Mouse (Mus musculus) embryonic facial prominence, embryonic 15.5 days (tissue): ENCODE data around the gene Fam104a. TPM values are rescaled to one million over a fixed set of nuclear protein-coding genes. Genes with fewer than 3 reads are reported as not detected.
"Not testable (repeated sequence)": the region's sequence is repeated elsewhere in the genome, so short reads cannot be mapped to it uniquely, and the experiment has no call there.

Experiments used
- ATAC-seq: fragments of 200-750 bp; cut with Nextera tagmentation; 2 replicates; pipeline ENCODE4 v1.8.0; 2017; ENCODE audit warnings: low read depth, moderate TSS enrichment; ENCODE audit not compliant: insufficient number of reproducible peaks, low FRiP score, low TSS enrichment
- H3K27ac ChIP-seq: fragments of 300-500 bp; sonication (generic); replicated peaks from 2 replicates; pipeline ENCODE4 v1.5.1; 2015; ENCODE audit warnings: mild to moderate bottlenecking, inconsistent platforms
- H3K27me3 ChIP-seq: fragments of 300-500 bp; sonication (generic); 2 replicates; pipeline ENCODE4 v1.6.1; 2015; ENCODE audit warnings: inconsistent platforms
- H3K36me3 ChIP-seq: fragments of 300-500 bp; sonication (generic); 2 replicates; pipeline ENCODE4 v1.6.1; 2015; ENCODE audit warnings: mild to moderate bottlenecking, inconsistent platforms
- H3K4me1 ChIP-seq: fragments of 300-500 bp; sonication (generic); 2 replicates; pipeline ENCODE4 v1.6.1; 2015; ENCODE audit warnings: inconsistent platforms
- H3K4me2 ChIP-seq: fragments of 300-500 bp; sonication (generic); replicated peaks from 2 replicates; pipeline ENCODE4 v1.6.1; 2015; ENCODE audit warnings: mild to moderate bottlenecking, inconsistent platforms
- H3K4me3 ChIP-seq: fragments of 300-500 bp; sonication (generic); replicated peaks from 2 replicates; pipeline ENCODE4 v1.5.1; 2015; ENCODE audit warnings: mild to moderate bottlenecking, inconsistent platforms
- H3K9ac ChIP-seq: fragments of 300-500 bp; sonication (generic); 2 replicates; pipeline ENCODE4 v1.6.1; 2015; ENCODE audit warnings: inconsistent platforms
- H3K9me3 ChIP-seq: fragments of 300-500 bp; sonication (generic); replicated peaks from 2 replicates; pipeline ENCODE4 v1.6.1; 2016; ENCODE audit warnings: inconsistent platforms
- WGBS: fragments of 180-500 bp; shearing (Covaris S2); methylation state at CpG from one replicate; pipeline ENCODE4 v1.1.7; 2015; 5-methylcytosine and 5-hydroxymethylcytosine counted together
- polyA plus RNA-seq: library from polyadenylated mRNA; unstranded; fragments of >200 nt; fragmentation: Nextera tagmentation; extraction: Ambion mirVana; gene quantifications from 2 replicates; pipeline ENCODE4 v1.2.1, GENCODE M21; 2015

Fam104a gene
- polyA plus RNA-seq, 1 experiment from 2014 or later, result 48.6 TPM

GRCm38 (mm10) chr11:113664279-113664678 is 19.7 kb downstream of the Fam104a start:
- no peak for ATAC-seq
- peaks cover 55% of the 10 kb centered on the region for H3K36me3 ChIP-seq
- no peak overlapping the region for H3K4me2 ChIP-seq
- WGBS, result 66% methylated on average over 2 of the region's 2 CpGs
- H3K9me3 ChIP-seq, result no peaks in the 10 kb centered on the region
- H3K4me1 ChIP-seq, result peaks cover 21% of the 10 kb centered on the region
- no peak overlapping the region for H3K4me3 ChIP-seq
- no peak overlapping the region for H3K27ac ChIP-seq
- no peaks in the 10 kb centered on the region for H3K27me3 ChIP-seq
- H3K9ac ChIP-seq, result no peak overlapping the region

GRCm38 (mm10) chr11:113661835-113662351 is 22.1 kb downstream of the Fam104a start:
- 91% methylated on average over 18 of the region's 18 CpGs for WGBS
- Histone ChIP-seq H3K9me3 (no peaks in the 10 kb centered on the region), H3K27ac (no peak overlapping the region), H3K36me3 (peaks cover 65% of the 10 kb centered on the region), H3K27me3 (no peaks in the 10 kb centered on the region), H3K9ac (no peak overlapping the region), H3K4me1 (peaks cover 5% of the 10 kb centered on the region), H3K4me3 (no peak overlapping the region), H3K4me2 (no peak overlapping the region)
- no peak for ATAC-seq

DNA sequence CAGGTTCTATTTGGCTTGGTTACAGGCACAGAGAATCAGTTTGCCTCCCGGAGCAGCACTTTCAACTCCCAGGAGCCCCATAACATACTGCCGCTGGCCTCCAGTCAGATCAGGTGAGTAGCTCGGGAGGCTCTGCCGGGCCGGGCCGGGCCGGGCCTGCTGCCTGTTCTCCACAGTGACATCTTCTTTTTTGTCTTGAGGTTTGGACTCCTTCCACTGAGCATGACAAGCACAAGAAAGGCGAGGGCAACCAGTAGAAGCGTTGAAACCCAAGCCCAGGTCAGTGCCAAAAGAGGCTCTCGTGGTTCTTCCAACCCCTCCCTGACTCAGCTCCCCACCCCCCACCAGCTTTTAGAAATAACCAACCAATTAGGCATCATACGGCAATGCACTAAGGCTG is 23.0 kb downstream of the Fam104a start:
- no peak for ATAC-seq
- no peaks in the 10 kb centered on the region for H3K27me3 ChIP-seq

GRCm38 (mm10) chr11:113660213-113660612 is 23.7 kb downstream of the Fam104a start:
- H3K27ac ChIP-seq, H3K27me3 ChIP-seq, ATAC-seq, H3K4me1 ChIP-seq, H3K9me3 ChIP-seq, H3K4me3 ChIP-seq, H3K4me2 ChIP-seq, H3K9ac ChIP-seq: not testable (repeated sequence)
- H3K36me3 ChIP-seq, result peaks cover 81% of the 10 kb centered on the region
- WGBS, result 92% methylated on average over 3 of the region's 3 CpGs

More for the DNA sequence above, 23.0 kb downstream of the Fam104a start:
- Histone ChIP-seq H3K27ac (no peak overlapping the region), H3K4me1 (no peaks in the 10 kb centered on the region), H3K4me2 (no peak overlapping the region), H3K36me3 (peaks cover 74% of the 10 kb centered on the region), H3K9ac (no peak overlapping the region), H3K9me3 (no peaks in the 10 kb centered on the region), H3K4me3 (no peak overlapping the region)
- 85% methylated on average over 11 of the region's 11 CpGs for WGBS

- WGBS, result 83% methylated on average over 4 of the region's 4 CpGs
- no peak overlapping the region for H3K4me3 ChIP-seq
- ATAC-seq, result no peak
These were observed 25.2 kb downstream of the Fam104a start for GRCm38 (mm10) chr11:113658763-113659162.

DNA sequence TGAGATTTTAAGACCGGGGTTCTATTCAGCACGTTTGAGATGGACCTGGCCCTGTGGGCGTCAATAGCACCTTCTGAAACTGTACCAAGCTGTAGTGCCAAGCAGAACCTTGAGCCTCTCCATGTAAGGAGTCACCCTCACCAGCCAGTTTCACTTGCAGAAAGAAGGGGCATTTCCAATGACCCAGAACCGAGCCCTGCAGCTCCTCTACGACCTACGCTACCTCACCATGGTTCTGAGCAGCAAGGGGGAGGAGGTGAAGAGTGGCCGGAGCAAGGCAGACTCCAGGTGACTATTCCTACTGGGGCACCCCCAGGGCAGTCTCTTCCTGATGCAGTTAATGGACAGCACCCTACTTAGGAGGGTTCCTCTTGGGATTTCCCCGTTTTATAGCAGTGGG is 25.6 kb downstream of the Fam104a start:
- WGBS, result 84% methylated on average over 8 of the region's 8 CpGs
- ATAC-seq, result no peak
- H3K4me1 ChIP-seq, result peaks cover 15% of the 10 kb centered on the region; the same call in 1 of the 2 replicates

More at GRCm38 (mm10) chr11:113658763-113659162, 25.2 kb downstream of the Fam104a start:
- no peak overlapping the region for H3K4me2 ChIP-seq
- no peaks in the 10 kb centered on the region for H3K9me3 ChIP-seq
- H3K9ac ChIP-seq, result no peak overlapping the region
- H3K27ac ChIP-seq, result no peak overlapping the region
- H3K4me1 ChIP-seq, result peaks cover 15% of the 10 kb centered on the region; the same call in 1 of the 2 replicates
- H3K36me3 ChIP-seq, result peaks cover 88% of the 10 kb centered on the region
- no peaks in the 10 kb centered on the region for H3K27me3 ChIP-seq

GRCm38 (mm10) chr11:113657221-113657620 is 26.7 kb downstream of the Fam104a start:
- Histone ChIP-seq H3K9ac (no peak overlapping the region), H3K9me3 (no peaks in the 10 kb centered on the region), H3K4me2 (no peak overlapping the region), H3K36me3 (peaks cover 93% of the 10 kb centered on the region), H3K4me1 (peaks cover 15% of the 10 kb centered on the region; the same call in 1 of the 2 replicates), H3K27ac (no peak overlapping the region), H3K27me3 (no peaks in the 10 kb centered on the region), H3K4me3 (no peak overlapping the region)
- WGBS, result 51% methylated on average over 4 of the region's 4 CpGs
- ATAC-seq, result no peak

More for the DNA sequence above, 25.6 kb downstream of the Fam104a start:
- Histone ChIP-seq H3K36me3 (peaks cover 89% of the 10 kb centered on the region), H3K4me2 (no peak overlapping the region), H3K27me3 (no peaks in the 10 kb centered on the region), H3K27ac (no peak overlapping the region), H3K9me3 (no peaks in the 10 kb centered on the region), H3K9ac (no peak overlapping the region), H3K4me3 (no peak overlapping the region)

DNA sequence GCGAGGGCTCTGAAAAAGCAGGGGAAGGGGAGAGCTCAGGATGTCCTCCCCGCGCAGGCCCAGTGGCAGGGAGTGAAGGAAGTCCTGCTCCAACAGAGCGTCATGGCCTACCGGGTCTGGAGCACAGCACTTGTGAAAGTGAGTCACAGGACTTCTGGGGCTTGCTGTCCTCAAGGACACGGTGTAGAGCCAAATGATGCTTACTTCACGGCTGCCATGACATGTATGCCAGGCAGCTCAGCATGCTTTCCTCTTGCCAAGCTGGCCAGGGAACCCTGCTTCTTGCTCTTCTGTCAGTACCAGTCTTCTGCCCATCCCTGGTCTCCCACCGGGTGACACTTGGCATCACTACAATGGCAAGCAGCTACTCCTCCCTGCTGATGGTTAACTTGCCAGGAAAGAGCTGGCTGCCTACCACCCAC is 27.4 kb downstream of the Fam104a start:
- Histone ChIP-seq H3K27ac (no peak overlapping the region), H3K9me3 (no peaks in the 10 kb centered on the region), H3K4me3 (no peak overlapping the region), H3K4me1 (peaks cover 19% of the 10 kb centered on the region), H3K27me3 (no peaks in the 10 kb centered on the region), H3K9ac (no peak overlapping the region), H3K36me3 (peaks cover 92% of the 10 kb centered on the region), H3K4me2 (no peak overlapping the region)
- 86% methylated on average over 8 of the region's 8 CpGs for WGBS
- ATAC-seq, result no peak

DNA sequence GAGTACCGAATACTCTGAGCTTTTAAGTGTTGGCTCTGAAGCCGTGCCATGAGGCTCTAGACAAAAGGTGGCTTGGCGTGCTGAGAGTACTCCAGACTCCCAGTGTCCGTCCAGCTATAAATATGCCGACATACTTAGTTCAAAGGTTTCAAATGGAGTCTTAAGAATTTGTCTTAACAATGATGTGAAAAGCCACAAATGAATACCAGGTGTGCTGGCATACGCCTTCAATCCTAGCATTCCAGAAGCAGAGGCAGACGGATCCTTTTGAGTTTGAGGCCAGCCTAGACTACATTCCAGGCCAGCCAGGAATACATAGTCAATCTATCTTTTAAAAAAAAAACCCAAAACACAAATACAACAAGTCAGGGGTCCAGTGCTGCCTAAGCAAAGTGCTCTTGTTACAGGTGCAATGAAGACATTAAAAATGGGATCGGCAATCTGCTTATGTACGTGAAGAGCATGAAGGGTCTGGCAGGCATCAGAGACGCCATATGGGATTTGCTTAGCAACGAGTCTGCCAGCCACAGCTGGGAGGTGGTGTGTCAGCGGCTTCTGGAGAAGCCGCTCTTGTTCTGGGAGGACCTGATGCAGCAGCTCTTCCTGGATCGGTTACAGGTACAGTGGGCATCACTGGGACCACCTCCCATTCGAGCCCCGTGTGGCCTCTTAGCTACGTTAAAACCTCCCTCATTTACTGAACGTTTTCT is 29.2 kb downstream of the Fam104a start:
- no peak for ATAC-seq
- Histone ChIP-seq H3K4me3 (no peak overlapping the region), H3K36me3 (peaks cover 77% of the 10 kb centered on the region), H3K27me3 (no peaks in the 10 kb centered on the region), H3K9ac (no peak overlapping the region), H3K4me1 (peaks cover 31% of the 10 kb centered on the region), H3K27ac (peak overlapping the region; percentile 52), H3K9me3 (no peaks in the 10 kb centered on the region), H3K4me2 (no peak overlapping the region)
- WGBS, result 35% methylated on average over 18 of the region's 18 CpGs

DNA sequence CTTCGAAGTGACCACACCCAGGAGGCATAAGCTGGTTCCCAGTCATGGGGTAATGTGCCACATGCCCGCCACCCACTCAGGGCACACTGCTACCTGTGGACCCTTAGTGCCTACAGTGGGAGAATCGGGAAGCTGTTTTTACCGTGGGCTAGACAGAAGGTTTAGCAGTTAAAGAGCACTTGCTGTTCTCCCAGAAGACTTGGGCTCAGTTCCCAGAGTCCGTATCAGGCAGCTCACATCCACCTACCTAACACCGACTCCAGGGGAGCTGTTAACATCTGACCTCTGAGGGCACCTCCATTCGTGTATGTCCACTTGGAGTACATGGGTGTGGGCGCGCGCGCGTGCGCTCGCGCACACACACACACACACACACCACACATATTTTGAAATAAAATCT is 29.9 kb downstream of the Fam104a start:
- ATAC-seq, result no peak
- peak overlapping the region; percentile 52 for H3K27ac ChIP-seq
- H3K27me3 ChIP-seq, result no peaks in the 10 kb centered on the region
- no peaks in the 10 kb centered on the region for H3K9me3 ChIP-seq
- H3K4me1 ChIP-seq, result peaks cover 31% of the 10 kb centered on the region
- H3K4me3 ChIP-seq, result no peak overlapping the region
- 83% methylated on average over 15 of the region's 15 CpGs for WGBS
- H3K4me2 ChIP-seq, result no peak overlapping the region
- no peak overlapping the region for H3K9ac ChIP-seq
- peaks cover 71% of the 10 kb centered on the region for H3K36me3 ChIP-seq

- H3K4me2 ChIP-seq, result no peak overlapping the region
- H3K9ac ChIP-seq, result no peak overlapping the region
- no peak overlapping the region for H3K27ac ChIP-seq
- WGBS, result 88% methylated on average over 6 of the region's 6 CpGs
- ATAC-seq, result no peak
- H3K4me3 ChIP-seq, result no peak overlapping the region
- peaks cover 57% of the 10 kb centered on the region for H3K36me3 ChIP-seq
- no peaks in the 10 kb centered on the region for H3K9me3 ChIP-seq
- peaks cover 47% of the 10 kb centered on the region for H3K4me1 ChIP-seq
- H3K27me3 ChIP-seq, result no peaks in the 10 kb centered on the region
These were observed 31.4 kb downstream of the Fam104a start for GRCm38 (mm10) chr11:113652516-113652915.

DNA sequence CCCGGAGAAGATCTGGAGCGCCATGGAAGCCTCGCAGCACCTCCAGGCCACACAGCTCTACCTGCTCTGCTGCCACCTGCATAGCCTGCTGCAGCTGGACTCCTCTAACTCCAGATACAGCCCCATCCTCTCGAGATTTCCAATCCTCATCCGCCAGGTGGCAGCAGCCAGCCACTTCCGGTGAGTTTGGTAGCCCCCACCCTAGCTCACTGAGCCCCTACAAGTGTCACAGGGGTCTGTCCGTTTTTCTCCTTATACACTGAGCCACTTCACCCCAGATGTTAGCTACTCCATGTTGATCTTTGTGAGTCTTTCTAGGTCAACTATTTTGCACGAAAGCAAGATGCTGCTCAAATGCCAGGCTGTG is 32.1 kb downstream of the Fam104a start:
- no peak for ATAC-seq
- no peak overlapping the region for H3K9ac ChIP-seq
- H3K36me3 ChIP-seq, result peaks cover 52% of the 10 kb centered on the region
- H3K4me2 ChIP-seq, result no peak overlapping the region
- H3K4me1 ChIP-seq, result peaks cover 47% of the 10 kb centered on the region
- H3K9me3 ChIP-seq, result no peaks in the 10 kb centered on the region
- H3K4me3 ChIP-seq, result no peak overlapping the region
- 54% methylated on average over 8 of the region's 8 CpGs for WGBS
- no peaks in the 10 kb centered on the region for H3K27me3 ChIP-seq
- H3K27ac ChIP-seq, result no peak overlapping the region
